Mouse (Mus musculus): ENCODE data around the gene Tspan8.

Gene Tspan8

GRCm38 (mm10) chr10:115834017-115834416 lies 17.4 kb downstream of the Tspan8 start:
- CTCF ChIA-PET, result no interaction called here

GRCm38 (mm10) chr10:115846930-115847329 lies 30.3 kb downstream of the Tspan8 start:
- CTCF ChIA-PET, result no interaction called here

GRCm38 (mm10) chr10:115848511-115848910 lies 31.9 kb downstream of the Tspan8 start:
- CTCF ChIA-PET, result no interaction called here

GRCm38 (mm10) chr10:115860210-115860880 lies 43.7 kb downstream of the Tspan8 start:
- CTCF ChIA-PET, result no interaction called here

GRCm38 (mm10) chr10:115861967-115862366 lies 45.3 kb downstream of the Tspan8 start:
- CTCF ChIA-PET, result no interaction called here

- CTCF ChIA-PET, result no interaction called here
Observed at GRCm38 (mm10) chr10:115882757-115883156, 66.1 kb downstream of the Tspan8 start.

- CTCF ChIA-PET, result no interaction called here
Observed at GRCm38 (mm10) chr10:115891924-115892323, 75.3 kb downstream of the Tspan8 start.

- CTCF ChIA-PET, result no interaction called here
Observed at GRCm38 (mm10) chr10:115892973-115893372, 76.3 kb downstream of the Tspan8 start.

GRCm38 (mm10) chr10:115894045-115894444 lies 77.4 kb downstream of the Tspan8 start:
- CTCF ChIA-PET, result no interaction called here

- CTCF ChIA-PET, result no interaction called here
Observed at GRCm38 (mm10) chr10:115896764-115897163, 80.1 kb downstream of the Tspan8 start.

- CTCF ChIA-PET, result no interaction called here
Observed at GRCm38 (mm10) chr10:115897235-115897634, 80.6 kb downstream of the Tspan8 start.

Measured in spleen, embryonic (tissue).